Mouse (Mus musculus) megakaryocyte progenitor cell, adult 5-6 weeks (primary cell): ENCODE measurements at regions not wholly inside any gene's neighbourhood (a gene's known extent, or its start where the extent isn't known, plus 50 kb on each side); places are given as distances from the start of the nearest gene placed in this dataset.

ENCODE experiments used
- ATAC-seq: replicated peaks from 2 replicates; pipeline ENCODE4 v1.8.0; 2016; ENCODE audit warnings: mild to moderate bottlenecking, moderate TSS enrichment, inconsistent platforms; ENCODE audit not compliant: poor library complexity

GRCm38 (mm10) chr1:42755958-42756357, 60.4 kb downstream of the Pou3f3 start:
- no peak for ATAC-seq

GRCm38 (mm10) chr1:42756497-42756896, 60.9 kb downstream of the Pou3f3 start:
- no peak for ATAC-seq

DNA sequence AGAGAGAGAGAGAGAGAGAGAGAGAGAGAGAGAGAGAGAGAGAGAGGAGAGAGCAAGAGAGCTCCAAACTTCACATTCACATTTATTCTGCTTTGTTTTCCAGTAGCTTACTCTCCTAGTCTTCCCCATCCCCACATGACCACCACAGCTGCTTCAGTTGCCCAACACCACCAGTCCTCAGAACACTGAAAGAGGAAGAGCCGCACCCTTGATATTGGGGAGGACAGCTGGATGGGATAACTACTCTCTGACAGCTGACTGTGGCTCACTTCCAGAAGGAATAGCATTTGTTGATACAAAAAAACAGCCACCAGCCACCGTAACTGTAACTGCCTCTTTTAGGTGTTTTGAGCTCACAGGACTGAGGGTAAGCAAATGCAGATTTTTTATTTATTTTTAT, 67.9 kb downstream of the Pou3f3 start:
- peak; percentile 94 for ATAC-seq

GRCm38 (mm10) chr1:42764048-42764447, 68.5 kb downstream of the Pou3f3 start:
- ATAC-seq, result no peak

GRCm38 (mm10) chr1:42770085-42770484, 74.5 kb downstream of the Pou3f3 start:
- no peak for ATAC-seq

DNA sequence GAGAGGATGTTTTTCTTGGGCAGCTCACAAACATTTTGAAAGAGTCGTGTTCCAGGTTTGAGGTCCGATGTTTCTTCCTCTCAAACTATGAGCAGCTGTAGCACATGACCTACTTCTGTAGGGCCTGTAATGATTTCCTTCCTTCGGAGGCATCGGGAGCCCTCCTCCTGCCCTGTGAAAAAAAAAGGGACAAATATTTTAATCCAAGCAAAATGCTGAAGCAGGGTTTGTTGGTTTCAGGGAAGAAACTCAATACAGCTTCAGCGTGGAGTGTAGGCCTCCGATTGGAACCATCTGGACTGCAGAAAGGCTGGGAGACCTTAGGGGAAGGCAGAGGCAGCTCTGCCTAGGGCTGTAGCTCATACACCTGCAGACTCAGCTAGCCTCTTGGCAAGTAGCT, 76.4 kb downstream of the Pou3f3 start:
- ATAC-seq, result no peak

- ATAC-seq, result no peak
Observed at GRCm38 (mm10) chr1:42773851-42774464, 77.1 kb upstream of the Mrps9 start.

DNA sequence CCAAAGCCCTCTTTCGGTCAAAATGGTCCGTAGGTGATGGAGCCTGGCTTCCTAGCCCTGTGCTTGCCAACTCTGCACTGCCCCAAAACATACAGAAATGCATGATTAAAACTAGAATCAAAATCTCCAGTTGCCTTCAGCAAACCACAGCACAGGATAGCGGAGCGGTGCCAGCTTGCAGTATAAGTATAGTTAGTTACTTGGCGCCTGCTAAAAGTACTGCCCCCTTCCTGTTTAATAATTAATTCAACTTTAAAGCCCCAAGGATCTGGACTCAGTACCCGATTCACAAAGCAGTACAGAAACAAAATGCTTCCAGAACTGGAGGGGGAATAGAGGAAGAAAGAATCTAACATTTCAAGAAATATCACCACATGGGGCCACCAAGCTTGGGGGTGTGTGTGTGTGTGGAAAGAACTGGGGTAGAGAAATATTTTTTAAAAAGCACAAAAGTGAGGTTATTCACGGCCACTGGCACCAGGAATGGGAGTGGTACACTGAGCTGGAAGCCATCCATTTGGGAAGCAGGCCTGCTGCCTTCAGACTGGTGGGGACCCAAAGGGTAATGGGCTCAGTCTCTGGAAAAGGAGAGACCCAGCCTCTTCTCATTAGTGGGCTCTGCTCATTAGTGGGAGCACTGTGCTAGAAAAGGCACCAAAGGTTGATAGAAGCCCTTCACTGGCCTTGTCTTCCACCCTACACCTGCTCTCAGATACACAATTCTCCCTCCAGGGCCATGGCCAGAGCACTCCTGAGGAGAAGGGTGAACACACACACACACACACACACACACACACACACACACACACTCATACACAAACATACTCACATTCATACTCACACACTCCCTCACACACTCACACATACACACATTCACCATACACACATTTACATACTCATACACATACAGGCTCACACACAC, 75.8 kb upstream of the Mrps9 start:
- ATAC-seq, result no peak

DNA sequence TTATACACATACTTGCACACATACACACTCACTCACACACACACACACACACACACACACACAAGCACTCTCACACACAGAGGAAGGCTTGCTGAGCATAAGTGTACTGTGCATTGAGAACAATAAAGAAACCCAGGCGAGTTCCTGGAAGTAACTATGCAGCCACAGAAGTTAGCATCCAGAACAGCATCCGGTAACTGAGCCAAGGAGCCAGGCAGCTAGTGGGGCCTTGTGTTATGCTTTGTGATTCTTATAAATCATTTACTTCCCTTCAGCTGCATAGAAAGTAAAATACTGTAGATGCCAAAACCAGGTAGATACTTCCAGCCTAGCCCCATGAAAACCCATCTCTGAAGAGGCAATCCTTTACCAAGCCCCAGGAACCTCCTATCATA, 75.1 kb upstream of the Mrps9 start:
- no peak for ATAC-seq

DNA sequence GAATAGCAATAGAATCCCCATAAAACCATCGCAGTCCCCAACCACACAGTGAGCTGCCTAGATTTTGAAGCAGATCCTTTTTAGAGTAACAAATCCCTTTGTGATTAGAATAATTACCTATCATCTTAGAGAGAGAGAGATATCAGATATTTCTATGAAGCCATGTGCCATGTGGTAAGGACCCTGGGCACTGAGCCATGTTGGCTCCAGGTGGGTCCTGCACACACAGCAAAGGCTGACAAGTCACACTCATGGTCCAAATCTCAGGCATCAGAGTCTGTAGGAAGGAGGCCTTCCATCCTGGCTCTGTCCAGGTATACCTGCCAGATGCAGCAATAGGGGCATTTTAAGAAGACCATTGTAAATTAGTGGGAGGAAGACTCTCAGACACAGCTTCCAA, 73.6 kb upstream of the Mrps9 start:
- no peak for ATAC-seq

- ATAC-seq, result no peak
Observed at GRCm38 (mm10) chr1:42779761-42780160, 71.3 kb upstream of the Mrps9 start.

GRCm38 (mm10) chr1:42780266-42780665, 70.8 kb upstream of the Mrps9 start:
- ATAC-seq, result no peak

GRCm38 (mm10) chr1:42781533-42781932, 69.5 kb upstream of the Mrps9 start:
- ATAC-seq, result no peak

- ATAC-seq, result no peak
Observed at GRCm38 (mm10) chr1:42783072-42783672, 67.9 kb upstream of the Mrps9 start.

DNA sequence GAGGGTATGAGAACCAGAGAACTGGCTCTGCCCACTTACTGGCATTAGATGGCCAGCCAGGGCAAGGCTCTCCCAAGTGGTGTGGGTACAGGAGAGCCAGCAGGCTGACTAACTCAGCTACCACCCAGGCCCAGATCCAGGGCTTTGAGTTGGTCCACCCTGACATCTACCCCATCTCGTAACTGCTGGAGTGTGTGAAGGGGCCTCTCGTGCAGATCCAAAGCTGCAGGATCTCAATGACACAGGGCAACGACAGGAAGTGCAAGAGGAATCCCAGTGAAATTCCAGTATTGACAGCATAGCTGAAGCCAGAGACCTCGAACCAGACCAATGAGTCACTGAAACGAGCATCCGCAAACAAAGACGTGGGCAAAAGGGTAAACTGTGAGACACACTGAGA, 63.8 kb upstream of the Mrps9 start:
- ATAC-seq, result no peak

DNA sequence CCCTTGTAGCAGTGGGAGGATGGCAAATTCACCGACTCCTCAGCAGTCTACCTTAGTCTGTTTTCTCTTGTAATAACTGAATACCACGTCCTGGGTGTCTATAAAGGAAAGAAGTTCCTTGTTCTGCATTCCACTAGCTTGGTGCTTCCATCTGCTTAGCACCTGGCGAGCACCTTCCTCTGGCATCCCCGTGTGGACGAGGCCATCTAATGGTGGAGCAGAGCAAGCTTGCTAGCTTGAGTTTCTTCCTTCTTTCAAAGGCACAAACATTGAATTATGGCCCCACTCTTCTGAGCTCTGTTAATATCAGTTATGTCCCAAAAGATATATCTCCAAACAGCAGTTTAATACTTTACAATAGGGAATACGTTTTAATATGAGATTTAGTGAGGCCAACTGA, 62.6 kb upstream of the Mrps9 start:
- ATAC-seq, result no peak
